Mouse (Mus musculus): ENCODE measurements around the gene Cacna1b.

DNA sequence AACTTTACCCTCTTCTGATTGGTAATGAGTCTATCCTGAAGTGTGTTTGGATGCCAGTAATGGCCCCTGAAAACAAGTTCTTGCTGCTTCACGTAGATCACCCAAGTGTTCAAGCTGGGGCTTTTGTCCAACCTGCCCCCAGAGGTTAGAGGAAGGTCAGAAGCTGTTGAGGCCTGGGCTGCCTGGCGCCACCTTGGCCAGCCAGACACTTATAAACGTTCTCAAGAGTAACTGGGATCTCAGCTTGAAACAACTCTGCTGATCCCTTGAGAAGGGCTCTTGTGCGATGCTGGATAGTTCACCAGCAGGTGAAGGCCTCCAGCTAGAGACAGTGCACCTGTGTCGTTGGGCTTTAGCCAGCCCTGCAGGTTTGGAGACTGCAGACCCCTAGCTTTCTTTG lies 202.8 kb downstream of the Cacna1b start:
- TF ChIP-seq POLR2A (IDR thresholded peaks at IDR 0.05; ENCODE audit: insufficient read depth, low read depth, low read length) = no peak
- no peak for TF ChIP-seq CTCF (IDR thresholded peaks at IDR 0.05; ENCODE audit: insufficient read depth, low read depth, low read length)
